Mouse (Mus musculus) embryonic facial prominence, embryonic 14.5 days (tissue): ENCODE results near the gene Pmel. TPM values are rescaled to one million over a fixed set of nuclear protein-coding genes. Genes with fewer than 3 reads are reported as not detected.

Experiments used
- ATAC-seq: fragments of 200-750 bp; cut with Nextera tagmentation; 2 replicates; pipeline ENCODE4 v1.8.0; 2017; ENCODE audit warnings: low read depth, moderate number of reproducible peaks, moderate TSS enrichment
- DNase-seq: peaks from one replicate; pipeline ENCODE4 v3.0.0-alpha.2; 2015; ENCODE audit warnings: low spot score
- H3K27ac ChIP-seq: fragments of 300-500 bp; sonication (generic); replicated peaks from 2 replicates; pipeline ENCODE4 v1.5.1; 2014; ENCODE audit warnings: low read depth, mild to moderate bottlenecking, low read length, moderate library complexity
- H3K27me3 ChIP-seq: fragments of 300-500 bp; sonication (generic); replicated peaks from 2 replicates; pipeline ENCODE4 v1.6.1; 2014; ENCODE audit warnings: low read length; ENCODE audit not compliant: control insufficient read depth, insufficient read depth
- H3K36me3 ChIP-seq: fragments of 300-500 bp; sonication (generic); 2 replicates; pipeline ENCODE4 v1.6.1; 2014; ENCODE audit warnings: low read length, mixed read lengths; ENCODE audit not compliant: control insufficient read depth, insufficient read depth
- H3K4me1 ChIP-seq: fragments of 300-500 bp; sonication (generic); 2 replicates; pipeline ENCODE4 v1.6.1; 2014; ENCODE audit warnings: antibody characterized with exemption, low read length; ENCODE audit not compliant: control insufficient read depth, insufficient read depth
- H3K4me2 ChIP-seq: fragments of 300-500 bp; sonication (generic); 2 replicates; pipeline ENCODE4 v1.6.1; 2014; ENCODE audit warnings: low read depth, mild to moderate bottlenecking, low read length, moderate library complexity, mixed read lengths
- H3K4me3 ChIP-seq: fragments of 300-500 bp; sonication (generic); 2 replicates; pipeline ENCODE4 v1.5.1; 2014; ENCODE audit warnings: low read depth, mild to moderate bottlenecking, low read length
- H3K9ac ChIP-seq: fragments of 300-500 bp; sonication (generic); 2 replicates; pipeline ENCODE4 v1.6.1; 2014; ENCODE audit warnings: low read depth, mild to moderate bottlenecking, low read length, moderate library complexity, mixed read lengths
- H3K9me3 ChIP-seq: fragments of 300-500 bp; sonication (generic); 2 replicates; pipeline ENCODE4 v1.6.1; 2016; ENCODE audit warnings: low read length; ENCODE audit not compliant: control insufficient read depth
- WGBS: fragments of 180-500 bp; shearing (Covaris S2); extraction: QIAGEN DNeasy Blood & Tissue Kit; methylation state at CpG from one replicate; pipeline ENCODE4 v1.1.7; 2014; 5-methylcytosine and 5-hydroxymethylcytosine counted together
- polyA plus RNA-seq: library from polyadenylated mRNA; unstranded; fragments of >200 nt; fragmentation: Nextera tagmentation; extraction: Ambion mirVana; gene quantifications from 2 replicates; pipeline ENCODE4 v1.2.1, GENCODE M21; 2014

Gene Pmel
- 14.0 and 14.6 TPM in 2 replicates for polyA plus RNA-seq

- peak within 1 kb of the TSS; percentile 76 for H3K4me2 ChIP-seq
- ATAC-seq (no peak), DNase-seq (no peak)
- H3K9me3 ChIP-seq, result no peaks in the 10 kb centered on the region
- H3K27me3 ChIP-seq, result no peaks in the 10 kb centered on the region
- H3K4me1 ChIP-seq, result peaks cover 9% of the 10 kb centered on the region; the same call in 1 of the 2 replicates
- 9% methylated on average over 4 of the region's 4 CpGs for WGBS
- peaks cover 43% of the 10 kb centered on the region for H3K36me3 ChIP-seq
- H3K27ac ChIP-seq, result peak within 1 kb of the TSS; percentile 95
- H3K9ac ChIP-seq, result peak within 1 kb of the TSS; percentile 76
- H3K4me3 ChIP-seq, result peak within 1 kb of the TSS; percentile 65
Observed at GRCm38 (mm10) chr10:128703895-128704294, at the start of gene Pmel. Gene Pmel, plus strand, starts transcription at chr10:128704195.

- ATAC-seq (0 out of 2 replicates have a peak, but pooled peaks have one; percentile 12), DNase-seq (no peak)
- Histone ChIP-seq H3K4me2 (no peak overlapping the region), H3K9ac (no peak overlapping the region), H3K27ac (no peak overlapping the region), H3K9me3 (no peaks in the 10 kb centered on the region), H3K4me1 (0 out of 2 replicates have a peak, but pooled peaks cover 3% of the 10 kb centered on the region), H3K4me3 (no peak overlapping the region), H3K27me3 (no peaks in the 10 kb centered on the region), H3K36me3 (no peaks in the 10 kb centered on the region)
- 72% methylated on average over 3 of the region's 3 CpGs for WGBS
Observed at GRCm38 (mm10) chr10:128655254-128655653, 48.7 kb upstream of the Pmel start.

GRCm38 (mm10) chr10:128656731-128657130 is 47.3 kb upstream of the Pmel start:
- no peaks in the 10 kb centered on the region for H3K9me3 ChIP-seq
- no peak overlapping the region for H3K9ac ChIP-seq
- H3K36me3 ChIP-seq, result no peaks in the 10 kb centered on the region
- no peak overlapping the region for H3K27ac ChIP-seq
- WGBS, result 87% methylated on average over 1 of the region's 1 CpGs
- no peak overlapping the region for H3K4me3 ChIP-seq
- DNase-seq, result no peak
- no peaks in the 10 kb centered on the region for H3K27me3 ChIP-seq
- ATAC-seq, result no peak
- H3K4me2 ChIP-seq, result no peak overlapping the region
- H3K4me1 ChIP-seq, result 0 out of 2 replicates have a peak, but pooled peaks cover 3% of the 10 kb centered on the region

GRCm38 (mm10) chr10:128657844-128658243 is 46.2 kb upstream of the Pmel start:
- no peaks in the 10 kb centered on the region for H3K36me3 ChIP-seq
- H3K27me3 ChIP-seq, result no peaks in the 10 kb centered on the region
- no peak overlapping the region for H3K4me2 ChIP-seq
- no peaks in the 10 kb centered on the region for H3K9me3 ChIP-seq
- 0 out of 2 replicates have a peak, but pooled peaks cover 3% of the 10 kb centered on the region for H3K4me1 ChIP-seq
- H3K4me3 ChIP-seq, result no peak overlapping the region
- ATAC-seq, result no peak
- H3K27ac ChIP-seq, result no peak overlapping the region
- WGBS, result 57% methylated on average over 9 of the region's 9 CpGs
- no peak overlapping the region for H3K9ac ChIP-seq
- DNase-seq, result no peak

- Histone ChIP-seq H3K36me3 (no peaks in the 10 kb centered on the region), H3K27ac (no peak overlapping the region), H3K9ac (no peak overlapping the region), H3K4me2 (no peak overlapping the region), H3K9me3 (no peaks in the 10 kb centered on the region), H3K27me3 (no peaks in the 10 kb centered on the region), H3K4me3 (no peak overlapping the region), H3K4me1 (no peaks in the 10 kb centered on the region)
- ATAC-seq (no peak), DNase-seq (no peak)
- WGBS, result 56% methylated on average over 9 of the region's 9 CpGs
Observed at GRCm38 (mm10) chr10:128659490-128659889, 44.5 kb upstream of the Pmel start.

- no peaks in the 10 kb centered on the region for H3K36me3 ChIP-seq
- H3K4me2 ChIP-seq, result no peak overlapping the region
- no peaks in the 10 kb centered on the region for H3K4me1 ChIP-seq
- H3K27me3 ChIP-seq, result no peaks in the 10 kb centered on the region
- no peak overlapping the region for H3K9ac ChIP-seq
- no peak overlapping the region for H3K4me3 ChIP-seq
- H3K27ac ChIP-seq, result no peak overlapping the region
- no peak for ATAC-seq
- DNase-seq, result no peak
- H3K9me3 ChIP-seq, result no peaks in the 10 kb centered on the region
Observed at GRCm38 (mm10) chr10:128662465-128662864, 41.5 kb upstream of the Pmel start.

GRCm38 (mm10) chr10:128663441-128664220 is 40.4 kb upstream of the Pmel start:
- no peak for ATAC-seq
- Histone ChIP-seq H3K27ac (no peak overlapping the region), H3K9ac (no peak overlapping the region), H3K9me3 (no peaks in the 10 kb centered on the region), H3K4me3 (no peak overlapping the region), H3K27me3 (no peaks in the 10 kb centered on the region), H3K4me1 (peaks cover 5% of the 10 kb centered on the region; the same call in 1 of the 2 replicates), H3K4me2 (no peak overlapping the region), H3K36me3 (no peaks in the 10 kb centered on the region)
- no peak for DNase-seq
- WGBS, result 59% methylated on average over 5 of the region's 5 CpGs

GRCm38 (mm10) chr10:128664808-128665207 is 39.2 kb upstream of the Pmel start:
- no peak overlapping the region for H3K27ac ChIP-seq
- peaks cover 5% of the 10 kb centered on the region; the same call in 1 of the 2 replicates for H3K4me1 ChIP-seq
- H3K9me3 ChIP-seq, result no peaks in the 10 kb centered on the region
- H3K4me3 ChIP-seq, result no peak overlapping the region
- H3K27me3 ChIP-seq, result no peaks in the 10 kb centered on the region
- WGBS, result 74% methylated on average over 3 of the region's 3 CpGs
- no peak overlapping the region for H3K4me2 ChIP-seq
- ATAC-seq (no peak), DNase-seq (no peak)
- H3K36me3 ChIP-seq, result no peaks in the 10 kb centered on the region
- no peak overlapping the region for H3K9ac ChIP-seq

- Histone ChIP-seq H3K27me3 (no peaks in the 10 kb centered on the region), H3K9ac (no peak overlapping the region)
- 84% methylated on average over 3 of the region's 3 CpGs for WGBS
Observed at GRCm38 (mm10) chr10:128665307-128665706, 38.7 kb upstream of the Pmel start.

More at GRCm38 (mm10) chr10:128665307-128665706, 38.7 kb upstream of the Pmel start:
- H3K27ac ChIP-seq, result no peak overlapping the region
- H3K4me1 ChIP-seq, result peaks cover 5% of the 10 kb centered on the region; the same call in 1 of the 2 replicates
- DNase-seq, result no peak
- H3K4me2 ChIP-seq, result no peak overlapping the region
- ATAC-seq, result no peak
- H3K4me3 ChIP-seq, result no peak overlapping the region
- no peaks in the 10 kb centered on the region for H3K9me3 ChIP-seq
- no peaks in the 10 kb centered on the region for H3K36me3 ChIP-seq
